Mouse (Mus musculus): ENCODE data around the gene Sumf1.

DNA sequence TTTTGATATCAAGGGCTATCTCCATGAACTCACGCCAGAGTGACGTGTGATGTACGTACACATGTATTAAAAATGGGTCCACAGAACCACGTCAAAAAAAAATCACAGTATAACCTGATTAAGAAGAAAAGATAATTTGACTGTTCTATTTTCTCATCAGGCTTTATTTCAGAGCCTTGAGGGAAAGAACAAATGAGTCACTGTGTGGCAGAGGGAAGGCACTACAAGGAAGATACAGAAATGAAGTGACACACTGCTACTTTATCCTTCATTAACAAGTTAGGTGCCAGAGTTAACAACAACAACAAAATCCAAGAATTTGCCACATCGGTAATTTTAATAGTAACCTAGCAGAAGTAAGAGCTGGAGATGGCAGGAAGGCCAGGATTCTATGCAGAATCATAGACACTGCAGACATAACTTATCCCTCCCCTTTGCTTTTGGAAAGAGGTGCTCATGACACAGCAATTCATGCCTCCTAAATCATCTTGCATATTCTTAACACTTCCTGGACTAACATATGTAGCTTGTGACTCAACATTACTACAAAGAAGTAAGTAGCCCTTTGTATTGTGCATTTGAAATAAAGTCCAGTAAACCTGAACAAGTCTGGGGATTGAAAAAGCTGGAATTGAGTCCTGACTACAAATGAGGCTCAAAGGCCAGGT is 53.0 kb downstream of the Sumf1 start:
- TF ChIP-seq CTCF (IDR thresholded peaks at IDR 0.05; ENCODE audit: low read depth, low read length) (no peak), TAL1 (conservative IDR thresholded peaks at IDR 0.05; ENCODE audit: low read depth, low read length) (no peak), GATA1 (IDR thresholded peaks at IDR 0.05; ENCODE audit: borderline replicate concordance, low read length) (no peak), POLR2AphosphoS5 (IDR thresholded peaks at IDR 0.05; ENCODE audit: insufficient replicate concordance, low read depth, low read length) (no peak)
